ENCODE assay signal across 9 mouse cellular contexts in the genomic region with DNA sequence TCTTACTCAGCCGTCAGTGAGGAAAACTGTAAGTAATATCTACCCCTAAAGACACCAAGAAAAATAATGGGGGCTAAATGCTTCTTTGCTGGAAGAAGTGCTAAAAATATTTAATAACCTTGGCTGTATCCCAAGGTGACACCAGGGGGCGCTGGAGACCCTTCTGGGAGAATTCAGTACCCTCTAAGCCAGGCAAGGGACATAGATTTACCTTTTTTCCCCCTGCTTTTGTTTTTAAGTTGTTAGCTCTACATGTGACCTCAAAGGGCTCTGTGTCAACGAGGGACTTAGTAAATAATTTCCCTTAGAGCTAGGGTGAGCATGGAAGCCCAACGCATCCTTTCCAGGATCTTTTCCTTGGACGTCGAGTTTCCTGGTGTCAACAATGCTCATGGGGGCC. TPM values are rescaled to one million over a fixed set of nuclear protein-coding genes. Genes with fewer than 3 reads are reported as not detected.
A peak's percentile ranks its signal among the peaks of the same experiment; 100 is the strongest.
DNase-seq lines count a peak whose midpoint lies in the region.
"Had no signal": no experiment of that assay in that cellular context is flagged by ENCODE, and none has a peak within 500 bp of the region (broad histone marks: within the 10 kb centered on the region; RNA-seq: fewer than 3 reads in every experiment).

No protein-coding gene starts in this region.

- H3K9me3 ChIP-seq in midbrain, embryonic 10.5 days (replicated peaks): no peaks in the 10 kb centered on the region

- no peaks in the 10 kb centered on the region for H3K27me3 ChIP-seq in midbrain, embryonic 10.5 days (ENCODE audit: low read depth, poor library complexity, severe bottlenecking)

- H3K27ac ChIP-seq in midbrain, embryonic 10.5 days (replicated peaks): no peak overlapping the region

- H3K36me3 ChIP-seq in midbrain, embryonic 10.5 days: no peaks in the 10 kb centered on the region

- 45% methylated on average over 6 of the region's 6 CpGs for WGBS in midbrain, embryonic 10.5 days

- H3K4me1 ChIP-seq in midbrain, embryonic 10.5 days: no peaks in the 10 kb centered on the region

- H3K4me3 ChIP-seq in midbrain, embryonic 10.5 days: no peak overlapping the region

- peak; percentile 74 to 86 for DNase-seq in cerebellum, postnatal 14 days
- DNase-seq in cerebellum, adult 9-10 months: no peak
- peak; percentile 85 for DNase-seq in NIH3T3 (ENCODE audit: low read depth)
- DNase-seq in embryo, embryonic 10 days (ENCODE audit: low spot score): peak; percentile 61
- peak; percentile 45 to 73 for DNase-seq in heart, adult 9 months (ENCODE audit: low spot score in 2 of 2)
- peak; percentile 34 to 55 for DNase-seq in layer of hippocampus, postnatal 36 days
- peak; percentile 64 for DNase-seq in midbrain, embryonic 10.5 days (ENCODE audit: low spot score)
- DNase-seq in spleen, postnatal 10 days (ENCODE audit: low spot score in 2 of 2): peak; percentile 28 to 76

RNA-seq across cellular contexts. Expression of a gene that starts 2.6 kb away (rescaled TPM):
- 1 to 10 TPM; 2.3 to 4.9 TPM for total RNA-seq in layer of hippocampus, postnatal 36 days (2021)
- 0.02 TPM in 1 of 2 replicates, not detected in the other for polyA plus RNA-seq in midbrain, embryonic 10.5 days (2016; fragmentation: Nextera tagmentation; extraction: Ambion mirVana)

RNA-seq across cellular contexts. Expression of a gene that starts 29.5 kb away (rescaled TPM):
- 10 to 100 TPM; 11.5 to 12.7 TPM for total RNA-seq in layer of hippocampus, postnatal 36 days (2021)
- 10.9 and 14.7 TPM in 2 replicates for polyA plus RNA-seq in midbrain, embryonic 10.5 days (2016; fragmentation: Nextera tagmentation; extraction: Ambion mirVana)

RNA-seq across cellular contexts. Expression of a gene that starts 41.4 kb away (rescaled TPM):
- not detected for total RNA-seq in layer of hippocampus, postnatal 36 days (2021)
- polyA plus RNA-seq in midbrain, embryonic 10.5 days (2016; fragmentation: Nextera tagmentation; extraction: Ambion mirVana): not detected in 2 replicates
- polyA plus RNA-seq: liver, embryonic 16.5 days had no signal
